Mouse (Mus musculus) layer of hippocampus, postnatal 10 days (tissue): ENCODE data around the gene Ap1s2. TPM values are rescaled to one million over a fixed set of nuclear protein-coding genes. Genes with fewer than 3 reads are reported as not detected.

Experiments
- DNase-seq, 2 experiments: peaks; one replicate each; pipeline ENCODE4 v3.0.0; 2021; ENCODE audit warnings: low spot score in 2 of 2
- total RNA-seq, 2 experiments: library from RNA; stranded (reverse); gene quantifications; 2 replicates each; pipeline ENCODE4 v1.2.3; 2021

Gene Ap1s2
- total RNA-seq, 2 experiments from 2014 or later, result 39.7 to 48.1 TPM

- DNase-seq, result peak; percentile 70 to 76
Measured at GRCm38 (mm10) chrX:163958467-163958875, 49.7 kb downstream of the Ap1s2 start, which contains the start of gene Zrsr2. TSS of gene Zrsr2 (minus strand) at chrX:163958661.

- DNase-seq, result no peak
Measured at GRCm38 (mm10) chrX:163981092-163981491, 72.3 kb downstream of the Ap1s2 start.

GRCm38 (mm10) chrX:163981500-163981899 lies 72.7 kb downstream of the Ap1s2 start:
- no peak for DNase-seq

- no peak for DNase-seq
Measured at GRCm38 (mm10) chrX:163982129-163982528, 73.3 kb downstream of the Ap1s2 start.

Other genes starting within 250 kb of the Ap1s2 start
- gene Rnf138rt1, start 147.7 kb upstream of the Ap1s2 start, total RNA-seq, result 1 to 10 TPM; 1.6 to 2.0 TPM
- gene Zrsr2, start 49.6 kb downstream of the Ap1s2 start, total RNA-seq, result 10 to 100 TPM; 51.1 to 67.9 TPM
- gene Car5b, start 119.0 kb downstream of the Ap1s2 start, total RNA-seq, result 1 to 10 TPM; 2.9 to 3.6 TPM
- gene Siah1b, start 167.5 kb downstream of the Ap1s2 start, total RNA-seq, result 10 to 100 TPM; 12.7 to 13.6 TPM
- gene Cltrn, start 179.8 kb downstream of the Ap1s2 start, total RNA-seq, result not detected
- gene Ace2, start 230.3 kb downstream of the Ap1s2 start, total RNA-seq, result 1 to 10 TPM in 1 of 2 experiments, under 1 TPM in 1; 0.87 to 1.1 TPM